Mouse (Mus musculus) liver, postnatal 0 days (tissue): ENCODE measurements around the gene Mon1b.

ENCODE experiments used
- CTCF ChIP-seq: sonication (generic); IDR thresholded peaks from 2 replicates; pipeline ENCODE4 v1.5.1; 2016; ENCODE audit warnings: antibody characterized with exemption, low read depth
- EP300 ChIP-seq: IDR thresholded peaks from 2 replicates; pipeline ENCODE4 v1.6.1; 2016; ENCODE audit warnings: antibody characterized with exemption, low read depth, mild to moderate bottlenecking

DNA sequence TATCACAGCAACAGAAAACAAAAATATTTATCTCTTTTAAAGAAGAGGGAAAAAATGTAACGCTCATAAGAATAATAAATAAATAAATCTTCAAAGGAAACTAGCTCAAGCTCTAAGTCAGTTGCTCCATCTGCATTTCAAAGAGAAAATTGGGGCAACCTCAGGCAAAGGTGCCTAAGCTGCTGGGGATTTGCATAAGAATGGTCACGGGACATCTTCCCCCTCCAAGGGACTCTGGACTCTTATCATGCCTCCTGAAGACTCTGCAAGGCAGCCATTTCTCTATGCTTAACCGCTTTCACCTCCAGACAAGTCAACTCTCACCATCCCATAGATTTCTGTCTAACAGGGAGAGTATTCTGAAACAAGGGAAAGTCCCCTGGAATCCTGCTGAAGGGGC lies 37.0 kb upstream of the Mon1b start:
- TF ChIP-seq EP300 (no peak), CTCF (no peak)
